Mouse (Mus musculus) CH12.LX (cell line): ENCODE measurements around the gene Myzap. TPM values are rescaled to one million over a fixed set of nuclear protein-coding genes. Genes with fewer than 3 reads are reported as not detected.
A peak's percentile ranks its signal among the peaks of the same experiment; 100 is the strongest.

ENCODE experiments used
- DNase-seq: peaks from one replicate; pipeline ENCODE4 v3.0.0-alpha.2; 2013; ENCODE audit errors: extremely low read depth
- H3K27ac ChIP-seq: 2 replicates; pipeline ENCODE4 v1.5.1; 2012; ENCODE audit warnings: low read depth, mild to moderate bottlenecking, control low read depth, moderate library complexity; ENCODE audit not compliant: insufficient read depth
- H3K27me3 ChIP-seq: replicated peaks from 2 replicates; pipeline ENCODE3; 2012; ENCODE audit warnings: inconsistent platforms
- H3K36me3 ChIP-seq, 2 experiments: replicated peaks in 1 of 2; 2 replicates each; pipeline versions ENCODE3 to v1.6.1; 2012; ENCODE audit warnings: inconsistent platforms in 1 of 2, low read length in 1 of 2, mild to moderate bottlenecking in 1 of 2, mixed read lengths in 1 of 2, moderate library complexity in 1 of 2; ENCODE audit not compliant: control insufficient read depth in 1 of 2, insufficient read depth in 1 of 2
- H3K4me1 ChIP-seq, 2 experiments: 2 replicates each; pipeline ENCODE4 v1.6.1; 2012; ENCODE audit warnings: inconsistent platforms in 1 of 2, moderate library complexity in 1 of 2; ENCODE audit not compliant: insufficient read depth in 2 of 2, control insufficient read depth in 1 of 2
- H3K4me2 ChIP-seq: 2 replicates; pipeline ENCODE4 v1.6.1; 2012; ENCODE audit warnings: low read depth, mild to moderate bottlenecking, control low read depth; ENCODE audit not compliant: poor library complexity, insufficient read depth, severe bottlenecking
- H3K4me3 ChIP-seq, 3 experiments: fragments of 150-350 bp in 1 of 3; sonication (generic) in 1 of 3; replicated peaks in 1 of 3; 2 replicates each; pipeline versions ENCODE3 to v1.5.1; 2011 to 2012; ENCODE audit warnings: low read depth in 2 of 3, low read length in 2 of 3, mild to moderate bottlenecking in 2 of 3, moderate library complexity in 2 of 3, control low read depth in 1 of 3, improper control_type of control experiment in 1 of 3, inconsistent platforms in 1 of 3, mixed read lengths in 1 of 3; ENCODE audit not compliant: poor library complexity in 1 of 3
- H3K79me2 ChIP-seq: replicated peaks from 2 replicates; pipeline ENCODE4 v1.6.1; 2012; ENCODE audit warnings: mild to moderate bottlenecking, moderate library complexity; ENCODE audit not compliant: control insufficient read depth, poor library complexity, insufficient read depth, severe bottlenecking; ENCODE audit errors: extremely low read depth
- H3K9ac ChIP-seq: 2 replicates; pipeline ENCODE4 v1.6.1; 2012; ENCODE audit warnings: low read depth, mild to moderate bottlenecking, control low read depth, moderate library complexity; ENCODE audit not compliant: insufficient read depth
- H3K9me3 ChIP-seq: replicated peaks from 2 replicates; pipeline ENCODE3; 2012; ENCODE audit warnings: low read length, inconsistent platforms, mixed read lengths
- CHD1 ChIP-seq: IDR thresholded peaks from 2 replicates; pipeline ENCODE4 v1.6.1; 2012; ENCODE audit warnings: low read depth, low read length, improper control_type of control experiment, inconsistent platforms
- CHD2 ChIP-seq: IDR thresholded peaks from 2 replicates; pipeline ENCODE4 v1.6.1; 2011; ENCODE audit warnings: low read length, improper control_type of control experiment
- CTCF ChIP-seq, 2 experiments: IDR thresholded peaks in 1 of 2; conservative IDR thresholded peaks in 1 of 2; 2 replicates each; pipeline ENCODE4 v1.5.1; 2011 to 2012; ENCODE audit warnings: low read depth in 2 of 2, low read length in 2 of 2, improper control_type of control experiment in 1 of 2, inconsistent platforms in 1 of 2, mild to moderate bottlenecking in 1 of 2, moderate library complexity in 1 of 2
- E2F4 ChIP-seq: IDR thresholded peaks from 2 replicates; pipeline ENCODE4 v1.6.1; 2011; ENCODE audit warnings: low read depth, low read length, improper control_type of control experiment; ENCODE audit not compliant: insufficient replicate concordance
- ELF1 ChIP-seq: IDR thresholded peaks from 2 replicates; pipeline ENCODE4 v1.6.1; 2014; ENCODE audit warnings: low read depth, mild to moderate bottlenecking, inconsistent platforms, low read length, improper control_type of control experiment
- EP300 ChIP-seq: IDR thresholded peaks from 2 replicates; pipeline ENCODE4 v1.6.1; 2011; ENCODE audit warnings: low read length, improper control_type of control experiment
- GABPA ChIP-seq: IDR thresholded peaks from 2 replicates; pipeline ENCODE4 v1.6.1; 2012; ENCODE audit warnings: low read depth, low read length, improper control_type of control experiment, inconsistent platforms; ENCODE audit not compliant: insufficient replicate concordance
- HCFC1 ChIP-seq: IDR thresholded peaks from 2 replicates; pipeline ENCODE4 v1.6.1; 2012; ENCODE audit warnings: low read depth, mild to moderate bottlenecking, inconsistent platforms, low read length, improper control_type of control experiment
- JUN ChIP-seq: IDR thresholded peaks from 2 replicates; pipeline ENCODE4 v1.6.1; 2011; ENCODE audit warnings: low read depth, mild to moderate bottlenecking, low read length, improper control_type of control experiment, moderate library complexity; ENCODE audit not compliant: insufficient read depth
- JUND ChIP-seq: conservative IDR thresholded peaks from 2 replicates; pipeline ENCODE4 v1.6.1; 2011; ENCODE audit warnings: low read depth, low read length, improper control_type of control experiment
- MAX ChIP-seq: IDR thresholded peaks from 2 replicates; pipeline ENCODE4 v1.6.1; 2011; ENCODE audit warnings: low read length, improper control_type of control experiment
- MAZ ChIP-seq: IDR thresholded peaks from 2 replicates; pipeline ENCODE4 v1.6.1; 2012; ENCODE audit warnings: low read depth, mild to moderate bottlenecking, inconsistent platforms, low read length, improper control_type of control experiment, moderate library complexity
- MXI1 ChIP-seq: IDR thresholded peaks from 2 replicates; pipeline ENCODE4 v1.6.1; 2011; ENCODE audit warnings: mild to moderate bottlenecking, low read depth, low read length, improper control_type of control experiment
- MYC ChIP-seq: IDR thresholded peaks from 2 replicates; pipeline ENCODE4 v1.6.1; 2011; ENCODE audit warnings: low read depth, mild to moderate bottlenecking, improper control_type of control experiment, low read length
- NELFE ChIP-seq: IDR thresholded peaks from 2 replicates; pipeline ENCODE4 v1.6.1; 2011; ENCODE audit warnings: low read depth, low read length, improper control_type of control experiment
- NRF1 ChIP-seq: IDR thresholded peaks from 2 replicates; pipeline ENCODE4 v1.6.1; 2014; ENCODE audit warnings: low read depth, mild to moderate bottlenecking, inconsistent platforms, low read length, improper control_type of control experiment, moderate library complexity
- RAD21 ChIP-seq: IDR thresholded peaks from 2 replicates; pipeline ENCODE4 v1.6.1; 2011; ENCODE audit warnings: low read depth, mild to moderate bottlenecking, low read length, improper control_type of control experiment, moderate library complexity
- SIN3A ChIP-seq: IDR thresholded peaks from 2 replicates; pipeline ENCODE4 v1.6.1; 2012; ENCODE audit warnings: low read length, improper control_type of control experiment, inconsistent platforms
- SMC3 ChIP-seq: IDR thresholded peaks from 2 replicates; pipeline ENCODE4 v1.6.1; 2011; ENCODE audit warnings: low read depth, low read length, improper control_type of control experiment
- USF1 ChIP-seq: IDR thresholded peaks from 2 replicates; pipeline ENCODE4 v1.6.1; 2014; ENCODE audit warnings: low read depth, mild to moderate bottlenecking, inconsistent platforms, low read length, improper control_type of control experiment
- USF2 ChIP-seq: conservative IDR thresholded peaks from 2 replicates; pipeline ENCODE4 v1.6.1; 2011; ENCODE audit warnings: low read depth, low read length, improper control_type of control experiment
- ZC3H11A ChIP-seq: IDR thresholded peaks from 2 replicates; pipeline ENCODE4 v1.6.1; 2012; ENCODE audit warnings: low read depth, mild to moderate bottlenecking, inconsistent platforms, low read length, improper control_type of control experiment
- ZMIZ1 ChIP-seq: IDR thresholded peaks from 2 replicates; pipeline ENCODE4 v1.6.1; 2012; ENCODE audit warnings: low read depth, mild to moderate bottlenecking, inconsistent platforms, low read length, improper control_type of control experiment
- ZNF384 ChIP-seq: IDR thresholded peaks from 2 replicates; pipeline ENCODE4 v1.6.1; 2012; ENCODE audit warnings: low read depth, low read length, improper control_type of control experiment, inconsistent platforms
- dilution Hi-C: fragments of 300-500 bp; cut with MboI; formaldehyde crosslinking; loops from 2 replicates; pipeline ENCODE4 v1.14.3; 2020; ENCODE audit warnings: low sequenced_read_pairs; ENCODE audit not compliant: extremely low pct_unique_long_range_greater_than_20kb, extremely low pct_ligation_motif_present
- in situ Hi-C: fragments of 300-500 bp; cut with MboI; formaldehyde crosslinking; loops from 3 replicates; pipeline ENCODE4 v1.14.3; 2019; ENCODE audit warnings: low sequenced_read_pairs, low pct_ligation_motif_present, low pct_unique_long_range_greater_than_20kb, mixed read lengths
- polyA plus RNA-seq: library from polyadenylated mRNA; unstranded; fragments of >175 nt; gene quantifications from 2 replicates; pipeline ENCODE4 v1.2.1, GENCODE M21; 2012; ENCODE audit warnings: low read depth; ENCODE audit not compliant: insufficient read length
- total RNA-seq, 2 experiments: library from RNA; depleted of rRNA; stranded (reverse); fragments of 300-350 nt in 1 of 2; fragments of >200 nt in 1 of 2; gene quantifications; 2 replicates each; pipeline ENCODE4 v1.2.3; 2012 to 2014

Myzap gene
- total and polyA plus RNA-seq, 3 experiments = 2.9 to 7.5 (median 6.2) TPM

DNA sequence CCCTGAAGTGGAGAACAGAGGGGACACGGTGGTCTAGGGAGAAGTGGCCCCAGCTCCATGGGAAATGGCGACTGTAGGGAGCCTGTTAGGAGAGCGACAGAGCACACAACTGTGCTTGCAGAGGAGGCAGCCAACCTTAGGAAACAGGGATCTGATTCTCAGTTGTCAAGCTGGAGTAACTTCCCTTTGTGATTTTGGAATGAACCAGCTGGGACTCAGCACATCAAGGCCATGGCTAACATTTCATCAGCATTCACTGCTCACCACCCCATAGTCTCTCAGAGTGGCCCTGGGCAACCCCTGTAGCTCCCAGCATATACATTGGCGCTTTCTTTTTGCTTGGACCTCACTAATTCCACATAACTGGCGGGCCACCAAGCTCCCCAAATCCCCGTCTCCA lies 33.8 kb upstream of the Myzap start:
- no peaks in the 10 kb centered on the region for H3K9me3 ChIP-seq
- no peak overlapping the region for H3K9ac ChIP-seq
- dilution Hi-C loops = no loop called here
- no peaks in the 10 kb centered on the region for H3K79me2 ChIP-seq
- H3K27ac ChIP-seq = no peak overlapping the region
- H3K4me1 ChIP-seq = peaks cover 2 to 8% of the 10 kb centered on the region in 2 experiments; a peak in 1 of 4 replicates
- DNase-seq = no peak
- H3K4me3 ChIP-seq = no peak overlapping the region
- no peak overlapping the region for H3K4me2 ChIP-seq
- in situ Hi-C loops = no loop called here
- H3K27me3 ChIP-seq = peaks cover 6% of the 10 kb centered on the region
- no peak for TF ChIP-seq USF2
- TF ChIP-seq MYC = no peak
- no peak for TF ChIP-seq USF1
- TF ChIP-seq JUN = no peak
- TF ChIP-seq JUND = no peak
- TF ChIP-seq NRF1 = no peak
- TF ChIP-seq GABPA = no peak
- no peak for TF ChIP-seq CTCF (conservative IDR thresholded peaks at IDR 0.05 in 1 of 2, IDR thresholded peaks at IDR 0.05 in 1 of 2; ENCODE audit: low read depth in 2 of 2, low read length in 2 of 2)
- no peak for TF ChIP-seq CHD1
- no peak for TF ChIP-seq MXI1
- no peak for TF ChIP-seq ZC3H11A
- no peak for TF ChIP-seq RAD21
- no peak for TF ChIP-seq ZMIZ1
- TF ChIP-seq EP300 = no peak
- TF ChIP-seq MAX = no peak
- H3K36me3 ChIP-seq = no peaks in the 10 kb centered on the region

DNA sequence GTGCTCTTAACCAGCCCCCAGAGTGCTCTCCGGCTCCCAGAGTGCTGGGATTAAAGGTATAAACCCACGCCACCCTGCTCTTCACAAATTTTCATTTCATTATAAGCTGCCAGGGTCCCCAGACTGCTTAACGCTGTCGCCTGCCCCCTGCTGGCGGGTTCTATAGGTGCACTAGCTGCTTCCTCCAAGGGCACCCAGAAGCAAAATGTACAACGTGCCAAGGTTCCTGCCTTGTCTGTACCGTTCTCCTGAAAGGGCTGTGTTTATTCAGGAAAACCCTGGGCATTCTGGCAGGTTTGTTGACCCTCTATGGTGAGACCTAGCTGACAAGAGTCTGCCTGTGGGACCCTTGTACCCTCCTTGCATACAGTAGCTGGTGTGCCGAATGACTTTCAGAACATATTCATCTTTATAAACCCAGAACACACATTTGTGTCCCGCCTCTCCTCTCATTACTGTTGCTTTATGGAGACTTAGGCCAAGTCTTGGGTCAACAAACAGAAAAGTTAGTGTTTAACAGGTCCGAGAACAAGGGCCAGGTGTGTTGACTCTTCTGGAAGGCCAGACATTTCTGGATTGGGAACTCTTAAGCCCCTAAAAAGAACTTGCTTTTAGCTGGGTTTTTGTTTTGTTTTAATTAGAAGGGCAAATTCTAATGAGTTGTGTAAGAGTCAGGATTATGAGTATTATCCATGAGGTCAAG lies 32.8 kb upstream of the Myzap start:
- H3K36me3 ChIP-seq = no peaks in the 10 kb centered on the region
- no peaks in the 10 kb centered on the region for H3K9me3 ChIP-seq
- peaks cover 6% of the 10 kb centered on the region for H3K27me3 ChIP-seq
- no peak overlapping the region for H3K4me3 ChIP-seq
- dilution Hi-C loops = no loop called here
- peak; percentile 61 for DNase-seq
- no peak overlapping the region for H3K4me2 ChIP-seq
- H3K4me1 ChIP-seq = peaks cover 2 to 8% of the 10 kb centered on the region in 2 experiments; a peak in 1 of 4 replicates
- in situ Hi-C loops = loop anchor here (25.0 kb wide), 1 partner anchor 413 kb away; the partner anchor contains the start of gene Aldh1a2
- no peaks in the 10 kb centered on the region for H3K79me2 ChIP-seq
- H3K27ac ChIP-seq = no peak overlapping the region
- no peak for TF ChIP-seq SIN3A
- peak; percentile 56 to 69; a peak in 3 of 4 replicates for TF ChIP-seq CTCF (conservative IDR thresholded peaks at IDR 0.05 in 1 of 2, IDR thresholded peaks at IDR 0.05 in 1 of 2; ENCODE audit: low read depth in 2 of 2, low read length in 2 of 2)
- TF ChIP-seq JUN = no peak
- no peak for TF ChIP-seq MXI1
- TF ChIP-seq HCFC1 = no peak
- TF ChIP-seq JUND = no peak
- TF ChIP-seq E2F4 = no peak
- no peak for TF ChIP-seq MAZ
- no peak for TF ChIP-seq MAX
- no peak for TF ChIP-seq CHD2
- no peak for TF ChIP-seq ZNF384
- peak; percentile 2; the same call in 1 of the 2 replicates for TF ChIP-seq SMC3
- no peak for TF ChIP-seq NELFE
- TF ChIP-seq GABPA = no peak
- TF ChIP-seq ELF1 = no peak
- TF ChIP-seq ZC3H11A = no peak
- no peak overlapping the region for H3K9ac ChIP-seq
